Mouse (Mus musculus): Measurements from ENCODE around the gene Kctd14. TPM values are rescaled to one million over a fixed set of nuclear protein-coding genes. Genes with fewer than 3 reads are reported as not detected.

The Kctd14 gene
- total RNA-seq, 2 experiments from 2014 or later, result 2.3 to 3.6 TPM

DNA sequence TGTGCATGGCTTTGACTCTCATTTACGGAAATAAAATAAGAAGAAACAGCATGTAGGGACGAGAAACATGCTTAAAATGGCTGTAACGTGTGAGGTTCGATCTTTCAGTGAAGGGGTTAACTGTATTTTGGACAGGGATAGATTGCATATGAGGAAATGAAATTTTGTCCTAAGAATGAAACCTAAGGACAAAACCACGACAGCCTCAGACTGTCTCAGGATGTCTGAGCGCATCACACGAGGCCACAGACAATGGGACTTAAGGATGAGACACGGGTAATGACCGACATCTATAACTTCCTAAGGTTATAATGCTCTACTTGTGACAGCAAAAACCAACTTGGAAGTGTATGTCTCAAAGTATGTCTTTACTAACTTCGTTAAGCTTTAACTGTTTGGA is 16.6 kb upstream of the Kctd14 start:
- DNase-seq (ENCODE audit: low spot score in 2 of 2), result no peak

DNA sequence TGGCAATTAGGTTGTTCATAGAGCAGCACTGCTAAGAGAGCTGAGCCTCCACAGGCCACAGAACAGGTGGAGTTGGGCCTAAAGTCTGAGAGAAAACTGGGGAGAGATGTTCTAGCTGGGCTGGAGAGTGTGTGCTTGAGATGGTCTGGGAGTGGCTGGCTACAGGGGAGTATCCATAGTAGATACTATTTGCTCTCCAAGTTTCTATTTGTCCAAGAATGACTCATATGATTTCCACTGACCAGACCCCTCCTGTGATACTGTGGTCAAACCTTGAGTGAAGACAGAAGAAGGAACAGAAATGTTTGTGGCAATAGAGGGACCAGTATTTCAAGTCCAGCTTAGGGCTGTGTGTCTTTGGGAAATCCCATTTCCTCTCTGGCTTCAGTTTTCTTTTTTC is 12.1 kb upstream of the Kctd14 start:
- DNase-seq (ENCODE audit: low spot score in 2 of 2), result no peak

DNA sequence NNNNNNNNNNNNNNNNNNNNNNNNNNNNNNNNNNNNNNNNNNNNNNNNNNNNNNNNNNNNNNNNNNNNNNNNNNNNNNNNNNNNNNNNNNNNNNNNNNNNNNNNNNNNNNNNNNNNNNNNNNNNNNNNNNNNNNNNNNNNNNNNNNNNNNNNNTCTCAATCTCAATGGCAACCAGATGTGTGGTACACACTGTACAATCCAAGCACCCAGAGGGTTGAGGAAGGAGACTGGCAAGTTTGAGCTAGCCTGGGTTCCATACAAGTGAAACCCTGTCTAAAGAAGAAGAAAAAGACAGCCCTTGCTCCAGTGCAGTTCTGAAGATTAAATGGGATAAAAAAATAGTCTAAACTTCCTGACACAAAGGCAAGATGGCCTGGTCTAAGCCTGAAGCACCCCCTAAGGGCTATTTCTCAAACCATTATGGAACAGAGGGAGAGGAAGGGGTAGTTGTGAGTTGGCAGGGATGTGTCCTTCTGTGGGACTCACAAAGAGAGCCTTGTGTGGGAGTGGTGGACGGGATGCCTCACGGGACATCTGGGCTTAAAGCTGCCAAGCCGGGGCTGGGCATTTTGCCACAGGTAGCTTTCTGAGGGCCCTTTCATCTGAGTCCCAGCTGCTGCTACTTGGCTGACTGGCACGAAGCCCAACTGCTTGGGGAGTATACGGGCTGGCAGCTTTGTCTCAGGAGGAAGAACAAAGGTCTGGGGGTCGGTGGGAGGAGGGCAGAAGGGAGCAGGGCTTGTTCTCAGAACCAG is 4.8 kb upstream of the Kctd14 start:
- DNase-seq (ENCODE audit: low spot score in 2 of 2), result peak; percentile 90 to 95

DNA sequence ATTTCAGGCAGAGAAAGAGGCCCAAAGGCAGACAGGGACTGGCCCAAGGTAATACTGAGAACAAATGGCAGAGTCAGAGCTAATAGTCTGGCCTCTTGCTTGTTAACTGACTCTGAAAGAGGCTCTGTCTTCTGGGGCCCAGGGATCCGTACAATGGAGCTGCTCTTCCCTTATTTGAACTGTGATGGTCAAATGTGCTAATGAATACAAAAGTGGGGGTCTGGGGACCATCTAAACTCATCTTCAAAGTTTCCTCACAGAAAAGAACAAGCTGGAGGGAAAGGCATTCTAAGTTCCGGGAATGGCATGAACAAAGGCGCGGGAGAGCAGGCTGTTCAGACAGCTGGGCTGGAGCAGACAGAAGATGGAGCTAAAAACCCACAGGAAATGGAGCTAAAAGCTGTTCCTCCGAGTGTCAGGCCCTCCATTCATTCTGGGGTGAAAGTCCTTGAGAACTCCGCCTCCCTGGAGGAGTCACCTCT is 4.0 kb upstream of the Kctd14 start:
- DNase-seq (ENCODE audit: low spot score in 2 of 2), result peak; percentile 37 to 64

DNA sequence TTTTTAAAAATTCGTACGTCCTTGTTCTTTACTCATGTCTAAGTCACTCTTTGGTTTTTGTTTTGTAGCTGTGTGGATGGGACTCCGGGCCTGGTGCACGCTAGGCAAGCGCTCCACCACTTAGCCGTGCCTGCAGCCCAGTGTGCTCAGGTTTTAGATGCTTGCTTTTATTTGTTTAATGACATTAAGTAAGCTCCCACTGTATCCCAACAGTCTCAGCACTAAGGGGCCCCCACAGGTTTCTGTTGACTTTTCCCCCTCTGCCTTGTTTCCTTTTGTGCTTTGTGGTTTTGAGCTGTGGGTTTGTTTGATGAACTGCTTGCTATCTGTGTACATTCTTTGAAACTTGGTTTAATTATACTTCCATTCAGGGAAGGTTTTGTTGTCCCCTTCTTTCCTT is 1.1 kb downstream of the Kctd14 start:
- DNase-seq (ENCODE audit: low spot score in 2 of 2), result no peak

DNA sequence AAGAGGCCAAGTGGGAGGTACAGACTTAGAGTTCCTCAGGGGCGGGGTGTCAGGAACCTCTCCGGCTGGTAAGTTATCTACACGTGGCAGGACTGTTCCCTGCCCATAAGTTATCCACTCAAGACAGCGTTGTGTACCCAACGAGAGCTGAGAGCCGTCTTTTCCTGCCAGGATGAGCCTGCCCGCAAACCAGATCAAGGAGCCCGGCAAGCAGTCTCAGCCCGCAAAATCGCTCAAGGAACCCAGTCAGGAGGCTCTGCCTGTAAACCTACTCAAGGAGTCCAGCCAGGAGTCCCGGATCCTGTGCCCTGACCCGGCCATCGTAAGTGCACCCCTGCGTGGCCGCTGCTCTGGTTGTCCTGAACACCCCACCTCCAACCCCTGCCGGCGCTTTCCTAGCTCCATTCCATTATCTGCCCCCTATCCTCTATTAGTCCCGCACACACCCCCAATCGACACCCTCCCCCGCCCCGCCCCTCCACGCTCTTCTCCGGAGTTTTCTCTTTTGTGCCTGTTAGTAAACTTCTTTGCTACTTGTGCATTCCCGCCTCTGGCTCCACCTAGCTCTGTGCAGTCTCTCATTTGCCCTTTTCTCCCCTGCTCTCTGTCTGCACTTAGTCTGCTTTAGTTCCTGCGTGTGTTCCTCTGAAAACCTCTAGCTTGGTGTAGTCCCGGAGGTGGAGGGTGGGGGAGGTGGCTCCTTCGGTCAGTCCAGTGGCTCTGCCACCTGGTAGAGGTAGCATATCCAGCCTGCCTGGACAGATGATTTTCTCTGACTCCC is 2.2 kb downstream of the Kctd14 start:
- no peak for DNase-seq (ENCODE audit: low spot score in 2 of 2)

DNA sequence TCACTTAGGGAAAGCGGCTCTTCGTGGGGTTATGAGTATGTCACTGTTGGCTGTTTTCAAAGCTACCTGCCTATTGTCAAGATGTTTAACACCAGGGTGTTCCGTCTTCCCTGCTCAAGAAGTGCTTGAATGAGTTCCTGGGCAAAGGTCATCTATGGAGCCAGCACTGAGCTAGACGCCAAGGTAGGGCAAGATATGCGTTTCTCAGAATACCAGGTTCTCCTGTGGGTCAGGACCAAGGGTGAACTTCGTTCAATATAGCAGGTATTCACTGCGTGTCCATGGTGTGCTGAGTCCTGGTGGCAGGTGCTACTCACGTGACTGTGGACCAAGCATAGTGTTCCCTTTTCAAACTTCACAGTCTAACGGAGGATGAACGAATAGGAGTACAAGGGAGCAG is 3.7 kb downstream of the Kctd14 start:
- no peak for DNase-seq (ENCODE audit: low spot score in 2 of 2)

DNA sequence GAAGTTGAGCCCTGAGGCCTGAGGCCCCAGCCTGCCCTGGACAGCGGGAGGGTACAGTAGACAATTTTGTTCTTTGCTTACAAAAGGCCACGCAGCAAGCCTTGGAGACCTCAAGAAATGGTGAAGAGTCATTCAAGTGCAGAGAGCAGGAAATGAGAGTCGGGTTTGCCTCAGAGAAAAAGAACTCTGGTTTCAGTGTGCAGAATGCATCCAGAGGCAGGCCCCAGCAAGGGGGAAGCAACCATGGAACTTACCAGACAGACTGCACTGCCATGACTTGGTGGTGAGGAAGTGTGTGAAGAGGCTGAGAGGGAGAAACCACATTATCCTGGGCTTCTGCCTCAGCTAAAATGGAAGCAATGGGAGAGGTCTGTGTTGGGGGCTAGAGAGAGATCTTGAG is 4.5 kb downstream of the Kctd14 start:
- no peak for DNase-seq (ENCODE audit: low spot score in 2 of 2)

DNA sequence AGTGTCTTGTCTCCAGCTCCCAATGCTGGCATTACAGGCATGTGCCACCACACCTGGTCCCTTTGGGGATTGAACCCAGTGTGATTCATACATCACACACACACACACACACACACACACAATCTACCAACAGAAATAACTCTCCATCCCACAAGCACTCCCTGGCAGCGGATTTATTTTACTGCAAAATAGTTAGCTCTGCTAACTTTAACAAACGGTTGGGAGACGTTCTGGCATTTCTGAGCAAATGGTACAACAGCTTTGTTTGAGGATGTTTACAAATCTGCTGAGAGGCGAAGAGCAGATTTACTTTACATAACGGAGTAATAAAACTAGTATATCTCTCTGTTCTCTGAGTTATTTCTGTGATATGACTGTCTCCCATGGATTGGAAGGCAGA is 21.9 kb downstream of the Kctd14 start:
- peak; percentile 22 to 88 for DNase-seq (ENCODE audit: low spot score in 2 of 2)

DNA sequence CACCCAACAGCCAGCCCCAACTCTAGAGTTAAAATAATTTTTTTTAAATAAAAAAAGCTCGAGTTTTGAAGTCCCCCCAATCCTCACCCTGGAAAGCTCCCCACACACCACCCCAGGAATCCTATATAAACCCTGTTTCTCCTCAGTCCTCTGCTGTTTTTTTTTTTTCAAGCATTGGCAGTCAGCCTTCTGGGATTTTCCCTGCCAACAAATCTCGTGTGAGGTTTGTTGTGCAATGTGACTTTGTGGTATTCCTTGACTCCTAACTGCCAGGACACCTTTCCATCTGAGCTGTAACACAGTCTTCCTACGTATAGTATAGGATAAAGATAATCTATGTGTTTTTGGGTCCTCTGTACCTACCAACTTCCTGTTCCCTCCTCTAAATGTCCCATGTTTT is 28.2 kb downstream of the Kctd14 start:
- DNase-seq (ENCODE audit: low spot score in 2 of 2), result no peak

DNA sequence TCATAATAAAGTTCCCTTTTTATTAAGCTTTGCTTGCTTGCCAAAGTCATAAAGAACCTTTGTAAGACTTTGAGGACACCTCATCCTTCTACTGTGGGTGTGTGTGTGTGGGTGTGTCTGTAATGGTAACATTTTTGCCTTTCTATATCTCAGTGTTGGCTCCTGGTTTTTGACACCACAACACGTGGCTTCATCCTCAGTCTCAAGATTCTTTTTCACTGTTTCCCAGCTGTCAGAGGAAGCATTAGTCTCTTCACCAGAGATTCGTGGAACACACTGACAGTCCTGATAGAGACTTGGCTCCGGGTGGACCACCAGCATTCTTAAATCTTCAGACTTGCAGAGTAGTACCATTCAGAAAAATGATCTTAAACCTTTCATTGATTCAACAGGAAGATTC is 29.2 kb downstream of the Kctd14 start:
- no peak for DNase-seq (ENCODE audit: low spot score in 2 of 2)

DNA sequence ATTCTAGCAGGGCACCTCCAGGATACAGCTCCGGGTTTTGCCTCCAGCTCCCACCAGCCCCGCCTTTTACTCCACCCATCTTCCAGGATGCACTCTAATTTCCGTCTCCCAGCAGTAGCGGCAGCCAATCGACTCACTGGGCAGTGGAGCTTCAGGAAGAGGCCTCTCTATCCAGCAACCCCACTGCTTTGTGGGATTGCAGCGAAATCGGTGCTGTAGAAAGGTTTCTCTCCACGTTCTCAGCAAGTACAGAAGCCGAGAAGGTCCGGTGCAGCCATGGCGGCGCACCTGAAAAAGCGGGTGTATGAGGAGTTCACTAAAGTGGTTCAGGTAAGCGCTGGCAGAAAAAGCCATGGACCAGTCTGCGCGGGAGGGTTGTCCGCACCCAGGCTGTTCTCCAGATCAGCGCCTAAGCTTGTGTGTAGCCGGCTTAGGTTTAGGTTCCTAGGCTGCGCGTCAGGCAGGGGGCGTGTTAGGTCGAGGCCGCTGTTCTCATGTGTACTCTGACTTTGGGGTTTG is 29.8 kb downstream of the Kctd14 start, which contains the start of gene Ints4:
TSS of gene Ints4 (plus strand) at position 136 of the 519 bp plus-strand sequence.
- peak; percentile 85 to 96 for DNase-seq (ENCODE audit: low spot score in 2 of 2)

DNA sequence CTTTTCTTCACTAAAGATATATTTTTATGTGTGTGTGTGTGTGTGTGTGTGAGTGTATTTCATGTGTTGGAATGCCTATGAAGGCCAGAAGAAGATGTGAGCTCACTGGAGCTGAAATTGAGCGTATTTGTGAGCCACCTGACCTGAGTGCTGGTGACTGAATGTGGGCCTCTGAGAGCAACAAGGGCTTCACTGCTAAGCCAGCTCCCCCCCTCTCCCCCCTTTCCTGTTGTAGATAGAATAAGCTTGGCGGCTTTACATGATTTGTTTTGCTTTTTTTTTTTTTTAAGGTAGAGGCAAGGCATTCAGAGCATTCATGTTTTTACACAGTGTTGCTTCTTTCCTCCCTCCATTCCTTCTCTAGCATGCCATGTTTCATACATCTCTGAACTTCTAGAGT is 32.3 kb downstream of the Kctd14 start:
- DNase-seq (ENCODE audit: low spot score in 2 of 2), result no peak

DNA sequence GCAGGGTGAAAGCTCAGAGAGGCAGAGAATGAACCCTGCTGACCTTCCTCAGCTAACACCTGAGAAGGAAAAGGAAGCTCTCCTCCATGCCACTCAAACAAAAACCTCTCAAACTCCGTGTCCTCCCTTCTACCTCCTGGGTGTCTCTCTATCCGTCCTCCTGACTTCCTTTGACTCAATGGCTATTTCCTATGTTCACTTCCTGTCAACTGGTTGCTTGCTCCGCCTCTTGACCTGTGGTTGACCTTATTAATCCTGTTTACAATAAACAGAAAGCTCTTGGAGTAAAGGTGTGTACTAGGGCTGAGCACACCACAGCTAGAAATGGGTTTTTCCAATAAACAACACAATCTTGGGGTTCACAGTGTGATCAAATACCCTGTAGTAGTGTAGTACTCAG is 40.0 kb downstream of the Kctd14 start:
- no peak for DNase-seq (ENCODE audit: low spot score in 2 of 2)

DNA sequence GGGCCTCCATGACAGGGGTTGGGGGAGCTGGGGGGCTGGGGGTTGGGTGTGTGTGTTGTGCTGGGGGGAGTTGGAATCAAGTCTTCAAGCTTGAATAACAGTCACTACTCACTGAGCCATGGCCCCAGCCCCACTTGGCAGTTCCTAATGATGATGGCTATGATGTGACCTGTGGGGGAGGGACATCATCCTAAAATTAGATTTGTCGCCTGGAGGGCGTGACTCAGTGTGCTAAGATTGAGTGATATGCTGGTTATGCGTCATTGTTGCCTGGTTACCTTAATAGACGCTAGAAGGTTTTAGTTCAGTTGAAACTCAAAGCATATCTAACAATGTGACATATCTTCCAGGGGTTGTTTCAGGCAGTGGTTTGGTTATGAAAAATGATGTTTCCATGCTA is 41.3 kb downstream of the Kctd14 start:
- no peak for DNase-seq (ENCODE audit: low spot score in 2 of 2)

DNA sequence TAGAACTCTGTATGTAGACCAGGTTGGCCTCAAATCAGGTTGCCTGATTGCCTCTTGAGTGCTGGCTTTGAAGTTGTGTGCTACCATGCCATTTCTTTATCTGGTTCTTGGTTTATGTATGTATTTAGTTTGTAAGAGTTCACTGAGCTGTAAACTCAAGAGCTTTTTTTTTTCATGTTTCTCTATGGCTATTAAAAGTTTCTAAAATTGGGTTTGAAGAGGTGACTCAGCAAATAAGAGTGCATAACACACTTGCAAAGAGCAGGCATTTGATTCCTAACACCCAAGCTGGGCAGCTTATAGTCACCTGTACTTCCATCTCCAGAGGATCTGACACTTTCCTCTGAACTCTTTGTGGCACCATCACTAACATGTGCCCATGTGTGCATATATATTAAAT is 43.9 kb downstream of the Kctd14 start:
- DNase-seq (ENCODE audit: low spot score in 2 of 2), result no peak

DNA sequence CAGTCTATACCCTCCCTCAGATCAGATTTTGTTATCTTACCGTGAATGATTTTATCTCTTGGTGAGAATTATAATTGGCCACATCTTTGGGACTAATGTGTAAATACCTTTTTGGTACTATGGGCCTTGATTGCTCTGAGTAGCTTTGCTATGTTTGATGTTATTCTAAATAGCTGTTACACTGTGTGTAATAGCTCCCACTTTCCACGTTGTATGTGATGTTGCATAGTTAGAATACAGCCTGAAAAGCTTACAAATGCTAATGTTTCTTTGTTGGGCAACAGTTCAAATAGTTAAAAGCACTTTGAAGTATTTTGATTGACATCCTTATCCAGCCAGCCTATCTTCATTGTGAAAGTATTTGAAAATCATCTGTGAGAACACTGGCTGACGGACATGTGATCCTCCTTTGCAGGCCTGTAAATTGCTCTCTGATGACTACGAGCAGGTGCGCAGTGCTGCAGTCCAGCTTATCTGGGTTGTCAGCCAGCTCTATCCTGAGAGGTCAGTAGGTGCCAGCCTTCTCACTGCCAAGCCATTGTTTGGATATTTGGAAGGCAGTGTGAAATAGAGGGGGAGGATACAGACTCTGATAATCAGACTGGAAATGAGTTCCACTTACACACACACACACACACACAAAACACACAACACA is 49.6 kb downstream of the Kctd14 start:
- no peak for DNase-seq (ENCODE audit: low spot score in 2 of 2)

Other genes starting within 250 kb of the Kctd14 start
- 10 to 100 TPM; 11.9 to 12.4 TPM for gene Usp35, start 119.3 kb upstream of the Kctd14 start, total RNA-seq (2021)
- 10 to 100 TPM in 1 of 2 experiments, 1 to 10 TPM in 1; 8.9 to 11.5 TPM for gene Kctd21, start 119.0 kb upstream of the Kctd14 start, total RNA-seq (2021)
- 10 to 100 TPM; 11.4 TPM for gene Alg8, start 79.7 kb upstream of the Kctd14 start, total RNA-seq (2021)
- 100 to 1,000 TPM; 267 TPM for gene Ndufc2, start 51.3 kb upstream of the Kctd14 start, total RNA-seq (2021)
- gene Thrsp, start 33.6 kb upstream of the Kctd14 start, total RNA-seq (2021), result 10 to 100 TPM; 29.1 to 31.5 TPM
- gene Ints4, start 29.6 kb downstream of the Kctd14 start, total RNA-seq (2021), result 10 to 100 TPM; 31.4 to 33.1 TPM
- gene Aamdc, start 128.2 kb downstream of the Kctd14 start, total RNA-seq (2021), result 10 to 100 TPM; 43.7 to 44.5 TPM
- gene Rsf1, start 128.6 kb downstream of the Kctd14 start, total RNA-seq (2021), result 10 to 100 TPM; 43.5 to 45.3 TPM
- 10 to 100 TPM; 73.5 to 76.9 TPM for gene Clns1a, start 245.3 kb downstream of the Kctd14 start, total RNA-seq (2021)

Measured in layer of hippocampus, postnatal 14 days (tissue).